Comparison of ENCODE assay signal across 8 mouse cellular contexts in the genomic region with DNA sequence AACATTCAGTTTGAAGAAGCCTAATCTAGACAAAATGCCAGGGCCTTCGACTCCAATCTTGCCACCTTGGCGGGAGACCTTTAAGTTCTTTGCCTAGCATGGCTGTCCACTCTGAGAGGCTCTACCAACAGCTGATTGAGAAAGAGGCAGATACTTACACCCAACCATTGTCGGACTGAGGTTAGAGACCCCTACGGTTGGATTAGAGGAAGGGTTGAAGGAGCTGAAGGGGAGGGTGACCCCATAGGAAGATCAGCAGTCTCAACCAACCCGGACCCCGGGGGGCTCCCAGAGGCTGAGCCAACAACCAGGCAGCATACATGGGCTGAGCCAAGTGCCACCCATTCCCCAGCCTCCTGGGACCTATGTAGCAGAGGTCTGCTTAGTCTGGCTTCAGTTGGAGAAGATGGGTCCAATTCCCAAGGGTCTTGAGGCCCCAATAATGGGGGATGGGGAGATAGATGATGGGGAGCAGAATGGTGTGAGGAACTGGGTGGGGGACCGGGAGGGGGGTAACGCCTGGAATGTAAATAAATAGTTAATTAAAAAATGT. TPM values are rescaled to one million over a fixed set of nuclear protein-coding genes. Genes with fewer than 3 reads are reported as not detected.
DNase-seq lines count a peak whose midpoint lies in the region; ATAC-seq and TF ChIP-seq lines count a peak whose summit lies in the region.

No protein-coding gene starts in this region.

- H3K4me3 ChIP-seq in G1E (ENCODE audit: low read depth, low read length) (peak overlapping the region; percentile 79; the same call in 1 of the 2 replicates), macrophage (ENCODE audit: inconsistent target) (peak overlapping the region; percentile 98)
- peak overlapping the region; percentile 77 for H3K4me3 ChIP-seq in embryonic facial prominence, embryonic 11.5 days (ENCODE audit: low read depth, low read length)
- H3K4me3 ChIP-seq in hindbrain, postnatal 0 days (ENCODE audit: low read length) = peak overlapping the region; percentile 67

- H3K9me3 ChIP-seq in G1E (replicated peaks) = no peaks in the 10 kb centered on the region
- no peaks in the 10 kb centered on the region for H3K9me3 ChIP-seq in embryonic facial prominence, embryonic 11.5 days (replicated peaks; ENCODE audit: control insufficient read depth, low read length)
- no peaks in the 10 kb centered on the region for H3K9me3 ChIP-seq in hindbrain, postnatal 0 days (ENCODE audit: low read length)

- peaks cover 45% of the 10 kb centered on the region for H3K79me2 ChIP-seq in macrophage (ENCODE audit: inconsistent target)

- 58% methylated on average over 8 of the region's 8 CpGs for WGBS in embryonic facial prominence, embryonic 11.5 days
- WGBS in hindbrain, postnatal 0 days = 65% methylated on average over 8 of the region's 8 CpGs
- 68% methylated on average over 8 of the region's 8 CpGs for WGBS in macrophage (ENCODE audit: missing documents)

- peak overlapping the region; percentile 95 for H3K9ac ChIP-seq in embryonic facial prominence, embryonic 11.5 days (replicated peaks; ENCODE audit: low read length)
- H3K9ac ChIP-seq in hindbrain, postnatal 0 days (replicated peaks; ENCODE audit: low read length) = peak overlapping the region; percentile 74

- no peak for ATAC-seq in G1E (ENCODE audit: extremely low read depth, insufficient number of reproducible peaks, low FRiP score, poor library complexity, severe bottlenecking)
- peak; percentile 82 for ATAC-seq in embryonic facial prominence, embryonic 11.5 days (replicated peaks; ENCODE audit: insufficient number of reproducible peaks, low FRiP score, low TSS enrichment, low read depth)
- ATAC-seq in hindbrain, postnatal 0 days = peak; percentile 70
- ATAC-seq in erythroid progenitor cell, adult 5-6 weeks (replicated peaks; ENCODE audit: low FRiP score, poor library complexity, severe bottlenecking) = no peak

- peaks cover 5% of the 10 kb centered on the region for H3K4me1 ChIP-seq in G1E (ENCODE audit: insufficient read depth, low read depth, low read length)
- no peaks in the 10 kb centered on the region for H3K4me1 ChIP-seq in embryonic facial prominence, embryonic 11.5 days (ENCODE audit: control insufficient read depth, insufficient read depth, low read length)
- H3K4me1 ChIP-seq in hindbrain, postnatal 0 days (ENCODE audit: insufficient read depth, low read length) = peaks cover 3% of the 10 kb centered on the region; the same call in 1 of the 2 replicates

- peak; percentile 9 for DNase-seq in kidney, adult 11 months
- DNase-seq in kidney, adult 8-10 months = no peak
- DNase-seq in G1E (ENCODE audit: low spot score) = no peak
- no peak for DNase-seq in embryonic facial prominence, embryonic 11.5 days (ENCODE audit: low spot score)
- DNase-seq in hindbrain, postnatal 0 days (ENCODE audit: low spot score) = peak; percentile 34
- DNase-seq in urinary bladder, postnatal 36 days (ENCODE audit: low spot score in 2 of 2) = no peak

- H3K36me3 ChIP-seq in G1E (replicated peaks) (peaks cover 2% of the 10 kb centered on the region), macrophage (ENCODE audit: inconsistent target) (no peaks in the 10 kb centered on the region)
- H3K36me3 ChIP-seq in embryonic facial prominence, embryonic 11.5 days (replicated peaks; ENCODE audit: control insufficient read depth, insufficient read depth, low read depth, low read length) = no peaks in the 10 kb centered on the region
- no peaks in the 10 kb centered on the region for H3K36me3 ChIP-seq in hindbrain, postnatal 0 days (ENCODE audit: insufficient read depth, low read length)

- H3K27me3 ChIP-seq in G1E (ENCODE audit: insufficient read depth, low read length) = no peaks in the 10 kb centered on the region
- no peaks in the 10 kb centered on the region for H3K27me3 ChIP-seq in embryonic facial prominence, embryonic 11.5 days (ENCODE audit: control insufficient read depth, insufficient read depth, low read length)
- H3K27me3 ChIP-seq in hindbrain, postnatal 0 days (ENCODE audit: insufficient read depth, low read length) = no peaks in the 10 kb centered on the region

- TF ChIP-seq CTCF in G1E (IDR thresholded peaks at IDR 0.05; ENCODE audit: low read depth, low read length) = no peak
- TF ChIP-seq CTCF in hindbrain, postnatal 0 days (IDR thresholded peaks at IDR 0.05; ENCODE audit: low read depth) = no peak

- no peak overlapping the region for H3K27ac ChIP-seq in embryonic facial prominence, embryonic 11.5 days (replicated peaks; ENCODE audit: low read depth, low read length)
- H3K27ac ChIP-seq in hindbrain, postnatal 0 days = 0 out of 2 replicates have a peak overlapping the region, but pooled peaks have one; percentile 89
- 0 out of 2 replicates have a peak overlapping the region, but pooled peaks have one; percentile 83 for H3K27ac ChIP-seq in macrophage

- peak overlapping the region; percentile 26 for H3K4me2 ChIP-seq in embryonic facial prominence, embryonic 11.5 days (ENCODE audit: low read depth, low read length)
- H3K4me2 ChIP-seq in hindbrain, postnatal 0 days (ENCODE audit: low read depth, low read length) = peak overlapping the region; percentile 83

RNA-seq across cellular contexts. Expression of a gene that starts 0.5 kb away (rescaled TPM):
- 9.3 and 15.0 TPM in 2 replicates for total RNA-seq in G1E (2014; fragmentation: Nextera tagmentation)
- 33.4 and 39.8 TPM in 2 replicates for total RNA-seq in G1E (2017)
- polyA plus RNA-seq in G1E (2012) = 1.7 and 2.7 TPM in 2 replicates
- polyA plus RNA-seq in embryonic facial prominence, embryonic 11.5 days (2014; fragmentation: Nextera tagmentation; extraction: Ambion mirVana) = 132 and 134 TPM in 2 replicates
- 26.6 and 47.1 TPM in 2 replicates for total RNA-seq in hindbrain, postnatal 0 days (2014; rRNA removed)
- 170 and 175 TPM in 2 replicates for polyA plus RNA-seq in hindbrain, postnatal 0 days (2015; fragmentation: Nextera tagmentation; extraction: Ambion mirVana)
- 10 to 100 TPM in 24 of 26 experiments, 1 to 10 TPM in 2; 4.2 to 46.3 (median 26.4) TPM for total RNA-seq in macrophage (2018; cell fraction: chromatin; rRNA removed)
- 10 to 100 TPM; 20.6 to 43.7 (median 29.0) TPM for total RNA-seq in macrophage (2018; cell fraction: cytosol; rRNA removed)
- total RNA-seq in macrophage (2018; cell fraction: nucleus; rRNA removed) = 10 to 100 TPM in 16 of 26 experiments, 1 to 10 TPM in 10; 3.7 to 30.8 (median 13.7) TPM
- 28.2 to 74.3 TPM (median 57.3 TPM) in 3 replicates for polyA plus RNA-seq in macrophage (2018)
- 18.9 and 25.2 TPM in 2 replicates for total RNA-seq in erythroid progenitor cell, adult 5-6 weeks (2015; ENCODE audit: low replicate concordance)
- 21.1 and 44.2 TPM in 2 replicates for total RNA-seq in erythroid progenitor cell, adult 5-6 weeks (2017; ENCODE audit: low replicate concordance)

RNA-seq across cellular contexts. Expression of a gene that starts 45.5 kb away (rescaled TPM):
- 43.3 and 44.1 TPM in 2 replicates for total RNA-seq in G1E (2014; fragmentation: Nextera tagmentation)
- 93.2 and 96.7 TPM in 2 replicates for total RNA-seq in G1E (2017)
- 43.5 and 44.9 TPM in 2 replicates for polyA plus RNA-seq in G1E (2012)
- 107 and 128 TPM in 2 replicates for polyA plus RNA-seq in embryonic facial prominence, embryonic 11.5 days (2014; fragmentation: Nextera tagmentation; extraction: Ambion mirVana)
- 14.8 and 25.0 TPM in 2 replicates for total RNA-seq in hindbrain, postnatal 0 days (2014; rRNA removed)
- 56.4 and 60.9 TPM in 2 replicates for polyA plus RNA-seq in hindbrain, postnatal 0 days (2015; fragmentation: Nextera tagmentation; extraction: Ambion mirVana)
- total RNA-seq in macrophage (2018; cell fraction: chromatin; rRNA removed) = 10 to 100 TPM in 11 of 26 experiments, 1 to 10 TPM in 14, not detected in 1; 1.4 to 17.2 (median 9.5) TPM
- 10 to 100 TPM; 37.5 to 71.4 (median 50.7) TPM for total RNA-seq in macrophage (2018; cell fraction: cytosol; rRNA removed)
- total RNA-seq in macrophage (2018; cell fraction: nucleus; rRNA removed) = 10 to 100 TPM in 20 of 26 experiments, 1 to 10 TPM in 6; 3.4 to 28.4 (median 11.5) TPM
- polyA plus RNA-seq in macrophage (2018) = 41.0 to 99.3 TPM (median 53.7 TPM) in 3 replicates
- total RNA-seq in erythroid progenitor cell, adult 5-6 weeks (2015; ENCODE audit: low replicate concordance) = 9.2 and 11.5 TPM in 2 replicates
- 6.4 and 9.6 TPM in 2 replicates for total RNA-seq in erythroid progenitor cell, adult 5-6 weeks (2017; ENCODE audit: low replicate concordance)

Comparison
In these comparisons a context has a peak if more than half of its experiments do, and no peak if none do; other contexts are left out.
1. DNase-seq: peak in kidney, adult 11 months (single experiment) and hindbrain, postnatal 0 days (single experiment); none in kidney, adult 8-10 months (0 of 2), G1E (single experiment), embryonic facial prominence, embryonic 11.5 days (single experiment) and urinary bladder, postnatal 36 days (0 of 2).
2. ATAC-seq: peak in embryonic facial prominence, embryonic 11.5 days (single experiment) and hindbrain, postnatal 0 days (single experiment); none in G1E (single experiment) and erythroid progenitor cell, adult 5-6 weeks (single experiment).
3. Peak in every context shown above with its lines, with median percentiles within 50 percentile points of each other: H3K4me3 ChIP-seq.